Mouse (Mus musculus): Measurements from ENCODE around the gene Ccdc141. TPM values are rescaled to one million over a fixed set of nuclear protein-coding genes. Genes with fewer than 3 reads are reported as not detected.
A peak's percentile ranks its signal among the peaks of the same experiment; 100 is the strongest.

Ccdc141 gene
- total RNA-seq, 2 experiments from 2014 or later, result 228 to 229 TPM

GRCm38 (mm10) chr2:76970669-76971068 lies 199.8 kb downstream of the Ccdc141 start:
- DNase-seq, result no peak

GRCm38 (mm10) chr2:76970204-76970603 lies 200.2 kb downstream of the Ccdc141 start:
- no peak for DNase-seq

GRCm38 (mm10) chr2:76969637-76970036 lies 200.8 kb downstream of the Ccdc141 start:
- no peak for DNase-seq

- peak; percentile 81 for DNase-seq
Observed at GRCm38 (mm10) chr2:76968919-76969318, 201.5 kb downstream of the Ccdc141 start.

- no peak for DNase-seq
Observed at GRCm38 (mm10) chr2:76966582-76966981, 203.9 kb downstream of the Ccdc141 start.

GRCm38 (mm10) chr2:76966013-76966412 lies 204.4 kb downstream of the Ccdc141 start:
- DNase-seq, result no peak

- DNase-seq, result no peak
Observed at GRCm38 (mm10) chr2:76965542-76965941, 204.9 kb downstream of the Ccdc141 start.

GRCm38 (mm10) chr2:76962045-76962432 lies 208.4 kb downstream of the Ccdc141 start:
- DNase-seq, result no peak

GRCm38 (mm10) chr2:76961420-76962044 lies 208.9 kb downstream of the Ccdc141 start:
- DNase-seq, result no peak

Small RNA genes within 50 kb of the gene (microRNA-seq; reads per million reads assigned to microRNA genes)
- 0 reads per million in 2 experiments for gene Gm44360

Other genes with a start within 250 kb of the Ccdc141 start
- gene Ttn, start 188.1 kb downstream of the Ccdc141 start, total RNA-seq (2021), result 1,000 to 10,000 TPM; 2,325 to 2,346 TPM
- gene Sestd1, start 110.0 kb upstream of the Ccdc141 start, total RNA-seq (2021), result 10 to 100 TPM; 31.4 to 33.3 TPM

Measured in heart, postnatal 4 days (tissue).